Mouse (Mus musculus) c-Kit-positive CD71-positive TER-119-negative erythroid progenitor cells, embryonic 14.5 days (primary cell): Measurements from ENCODE around the gene Fmo1.

ENCODE experiments used
- DNase-seq: peaks from one replicate; pipeline ENCODE4 v3.0.0-alpha.2; 2013; ENCODE audit warnings: low read depth

Gene Fmo1

GRCm38 (mm10) chr1:162862328-162862727 lies 4.1 kb downstream of the Fmo1 start:
- DNase-seq = no peak

GRCm38 (mm10) chr1:162859996-162860605 lies 6.3 kb downstream of the Fmo1 start:
- DNase-seq = no peak

GRCm38 (mm10) chr1:162859545-162859976 lies 6.8 kb downstream of the Fmo1 start:
- no peak for DNase-seq

GRCm38 (mm10) chr1:162858748-162859130 lies 7.7 kb downstream of the Fmo1 start:
- DNase-seq = no peak

- DNase-seq = no peak
Observed at GRCm38 (mm10) chr1:162857766-162858747, 8.4 kb downstream of the Fmo1 start.

- DNase-seq = no peak
Observed at GRCm38 (mm10) chr1:162853812-162854482, 12.5 kb downstream of the Fmo1 start.

GRCm38 (mm10) chr1:162847554-162847953 lies 18.9 kb downstream of the Fmo1 start:
- no peak for DNase-seq

- no peak for DNase-seq
Observed at GRCm38 (mm10) chr1:162840211-162840610, 26.2 kb downstream of the Fmo1 start.

GRCm38 (mm10) chr1:162838976-162839375 lies 27.4 kb downstream of the Fmo1 start:
- DNase-seq = no peak

GRCm38 (mm10) chr1:162834342-162834741 lies 32.1 kb downstream of the Fmo1 start:
- no peak for DNase-seq

- DNase-seq = no peak
Observed at GRCm38 (mm10) chr1:162832574-162832953, 33.8 kb downstream of the Fmo1 start.

GRCm38 (mm10) chr1:162831838-162832573 lies 34.4 kb downstream of the Fmo1 start:
- no peak for DNase-seq

- DNase-seq = no peak
Observed at GRCm38 (mm10) chr1:162819280-162819679, 47.1 kb downstream of the Fmo1 start.

- no peak for DNase-seq
Observed at GRCm38 (mm10) chr1:162815381-162816127, 50.9 kb downstream of the Fmo1 start.

GRCm38 (mm10) chr1:162814932-162815331 lies 51.5 kb downstream of the Fmo1 start:
- DNase-seq = no peak

GRCm38 (mm10) chr1:162813836-162814156 lies 52.6 kb downstream of the Fmo1 start, which contains the start of gene Fmo4:
Fmo4 (minus strand) TSS chr1:162813972.
- DNase-seq = no peak

- no peak for DNase-seq
Observed at GRCm38 (mm10) chr1:162813143-162813835, 53.1 kb downstream of the Fmo1 start.

- DNase-seq = no peak
Observed at GRCm38 (mm10) chr1:162808541-162808940, 57.9 kb downstream of the Fmo1 start.

GRCm38 (mm10) chr1:162807441-162807840 lies 59.0 kb downstream of the Fmo1 start:
- no peak for DNase-seq

- DNase-seq = no peak
Observed at GRCm38 (mm10) chr1:162805011-162805410, 61.4 kb downstream of the Fmo1 start.

GRCm38 (mm10) chr1:162796441-162796840 lies 70.0 kb downstream of the Fmo1 start:
- no peak for DNase-seq
